18 mouse cellular contexts compared by ENCODE assay signal in the genomic region with DNA sequence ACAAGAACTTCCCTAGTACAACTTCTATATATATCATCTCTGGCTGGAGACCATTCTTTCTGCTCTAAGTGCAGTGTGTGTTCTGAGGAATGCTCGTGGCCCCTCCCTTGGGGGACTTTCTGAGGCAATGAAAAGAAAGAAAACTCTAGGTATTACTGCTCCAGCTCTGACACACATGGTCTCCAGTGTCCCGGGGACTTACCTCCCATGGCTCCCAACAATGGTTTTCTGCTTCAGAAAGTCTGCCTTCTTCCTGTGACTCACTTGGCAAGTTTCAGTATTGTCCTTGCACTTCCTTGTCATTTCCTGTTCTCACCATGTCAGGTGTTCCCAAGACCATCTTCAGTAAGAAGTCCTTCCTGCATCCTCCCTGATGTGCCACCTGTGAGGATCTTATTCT.
"Had no signal": no experiment of that assay in that cellular context is flagged by ENCODE, and none has a peak within 500 bp of the region (broad histone marks: within the 10 kb centered on the region; RNA-seq: fewer than 3 reads in every experiment).

No protein-coding gene starts in this region.

- H3K27ac ChIP-seq: kidney, postnatal 0 days; left cerebral cortex, adult 2 months; limb, embryonic 15.5 days; liver, embryonic 14.5 days; midbrain, embryonic 12.5 days; neural tube, embryonic 13.5 days; stomach, embryonic 15.5 days had no signal

- H3K4me1 ChIP-seq: limb, embryonic 15.5 days; midbrain, embryonic 12.5 days; neural tube, embryonic 13.5 days; stomach, embryonic 15.5 days had no signal

- H3K27me3 ChIP-seq: limb, embryonic 15.5 days; midbrain, embryonic 12.5 days; neural tube, embryonic 13.5 days; stomach, embryonic 15.5 days had no signal

- H3K36me3 ChIP-seq: limb, embryonic 15.5 days; midbrain, embryonic 12.5 days; neural tube, embryonic 13.5 days; stomach, embryonic 15.5 days had no signal

- H3K9me3 ChIP-seq: limb, embryonic 15.5 days; midbrain, embryonic 12.5 days; neural tube, embryonic 13.5 days; stomach, embryonic 15.5 days had no signal

- H3K4me3 ChIP-seq: left cerebral cortex, adult 2 months; limb, embryonic 15.5 days; midbrain, embryonic 12.5 days; neural tube, embryonic 13.5 days; stomach, embryonic 15.5 days had no signal

- H3K4me2 ChIP-seq: limb, embryonic 15.5 days; midbrain, embryonic 12.5 days; neural tube, embryonic 13.5 days; stomach, embryonic 15.5 days had no signal

- ATAC-seq: intestine, postnatal 0 days; lung, postnatal 0 days; midbrain, embryonic 16.5 days had no signal

- DNase-seq: kidney, adult 9 months; lung, adult 2 months; lung, postnatal 4 days; retina, postnatal 1 day; right cerebral cortex, postnatal 4 days; spleen, adult 18-20 months; thymus, adult 2 months; thymus, postnatal 25 days had no signal

- H3K9ac ChIP-seq: limb, embryonic 15.5 days; liver, embryonic 14.5 days; midbrain, embryonic 12.5 days; neural tube, embryonic 13.5 days; stomach, embryonic 15.5 days had no signal
